Mouse (Mus musculus) stomach, embryonic 16.5 days (tissue): ENCODE measurements around the gene Mthfr. TPM values are rescaled to one million over a fixed set of nuclear protein-coding genes. Genes with fewer than 3 reads are reported as not detected.
A peak's percentile ranks its signal among the peaks of the same experiment; 100 is the strongest.

Source experiments
- ATAC-seq: fragments of 200-750 bp; cut with Nextera tagmentation; 2 replicates; pipeline ENCODE4 v1.8.0; 2017; ENCODE audit warnings: moderate number of reproducible peaks, moderate TSS enrichment; ENCODE audit not compliant: insufficient read depth, low FRiP score
- H3K27ac ChIP-seq: fragments of 300-500 bp; sonication (generic); 2 replicates; pipeline ENCODE4 v1.5.1; 2014; ENCODE audit warnings: low read length
- H3K27me3 ChIP-seq: fragments of 300-500 bp; sonication (generic); 2 replicates; pipeline ENCODE4 v1.6.1; 2014; ENCODE audit warnings: low read length, control low read depth, mixed read lengths; ENCODE audit not compliant: control insufficient read depth, insufficient read depth
- H3K36me3 ChIP-seq: fragments of 300-500 bp; sonication (generic); 2 replicates; pipeline ENCODE4 v1.6.1; 2014; ENCODE audit warnings: low read length; ENCODE audit not compliant: control insufficient read depth, insufficient read depth
- H3K4me1 ChIP-seq: fragments of 300-500 bp; sonication (generic); 2 replicates; pipeline ENCODE4 v1.6.1; 2014; ENCODE audit warnings: low read length, control low read depth, mixed read lengths; ENCODE audit not compliant: control insufficient read depth, insufficient read depth
- H3K4me2 ChIP-seq: fragments of 300-500 bp; sonication (generic); 2 replicates; pipeline ENCODE4 v1.6.1; 2014; ENCODE audit warnings: low read depth, low read length, mixed read lengths
- H3K4me3 ChIP-seq: fragments of 300-500 bp; sonication (generic); replicated peaks from 2 replicates; pipeline ENCODE4 v1.5.1; 2014; ENCODE audit warnings: mild to moderate bottlenecking, low read length
- H3K9ac ChIP-seq: fragments of 300-500 bp; sonication (generic); 2 replicates; pipeline ENCODE4 v1.6.1; 2014; ENCODE audit warnings: low read length
- H3K9me3 ChIP-seq: fragments of 300-500 bp; sonication (generic); replicated peaks from 2 replicates; pipeline ENCODE4 v1.6.1; 2016; ENCODE audit warnings: low read length, control low read depth; ENCODE audit not compliant: control insufficient read depth
- WGBS: fragments of 180-500 bp; shearing (Covaris S2); extraction: QIAGEN DNeasy Blood & Tissue Kit; methylation state at CpG from one replicate; pipeline ENCODE4 v1.1.7; 2014; 5-methylcytosine and 5-hydroxymethylcytosine counted together
- polyA plus RNA-seq: library from polyadenylated mRNA; unstranded; fragments of >200 nt; fragmentation: Nextera tagmentation; extraction: Ambion mirVana; gene quantifications from 2 replicates; pipeline ENCODE4 v1.2.1, GENCODE M21; 2015

The Mthfr gene
- polyA plus RNA-seq, 1 experiment from 2014 or later, result 26.7 TPM

- H3K9me3 ChIP-seq, result no peaks in the 10 kb centered on the region
- H3K4me1 ChIP-seq, result peaks cover 27% of the 10 kb centered on the region
- 70% methylated on average over 4 of the region's 4 CpGs for WGBS
- H3K4me3 ChIP-seq, result no peak overlapping the region
- no peaks in the 10 kb centered on the region for H3K27me3 ChIP-seq
- no peak for ATAC-seq
- no peak overlapping the region for H3K27ac ChIP-seq
- no peak overlapping the region for H3K4me2 ChIP-seq
- H3K36me3 ChIP-seq, result no peaks in the 10 kb centered on the region
- no peak overlapping the region for H3K9ac ChIP-seq
Observed at GRCm38 (mm10) chr4:148089166-148089565, 50.3 kb downstream of the Mthfr start.

- H3K36me3 ChIP-seq, result no peaks in the 10 kb centered on the region
- 92% methylated on average over 1 of the region's 1 CpGs for WGBS
- no peak overlapping the region for H3K4me3 ChIP-seq
- ATAC-seq, result no peak
- peaks cover 11% of the 10 kb centered on the region for H3K4me1 ChIP-seq
- no peak overlapping the region for H3K27ac ChIP-seq
- no peak overlapping the region for H3K4me2 ChIP-seq
- no peaks in the 10 kb centered on the region for H3K9me3 ChIP-seq
- no peaks in the 10 kb centered on the region for H3K27me3 ChIP-seq
- H3K9ac ChIP-seq, result no peak overlapping the region
Observed at GRCm38 (mm10) chr4:148091181-148091580, 52.3 kb downstream of the Mthfr start.

- WGBS, result 77% methylated on average over 11 of the region's 11 CpGs
- H3K4me3 ChIP-seq, result no peak overlapping the region
- no peak for ATAC-seq
- no peak overlapping the region for H3K9ac ChIP-seq
- H3K36me3 ChIP-seq, result no peaks in the 10 kb centered on the region
- H3K4me1 ChIP-seq, result peaks cover 4% of the 10 kb centered on the region
- no peaks in the 10 kb centered on the region for H3K27me3 ChIP-seq
- no peak overlapping the region for H3K27ac ChIP-seq
- H3K4me2 ChIP-seq, result no peak overlapping the region
- no peaks in the 10 kb centered on the region for H3K9me3 ChIP-seq
Observed at GRCm38 (mm10) chr4:148092551-148093271, 53.8 kb downstream of the Mthfr start.

- Histone ChIP-seq H3K4me2 (no peak overlapping the region), H3K4me3 (no peak overlapping the region), H3K4me1 (no peaks in the 10 kb centered on the region), H3K9me3 (no peaks in the 10 kb centered on the region), H3K27me3 (no peaks in the 10 kb centered on the region), H3K9ac (no peak overlapping the region), H3K36me3 (no peaks in the 10 kb centered on the region), H3K27ac (no peak overlapping the region)
- no peak for ATAC-seq
- WGBS, result 85% methylated on average over 5 of the region's 5 CpGs
Observed at GRCm38 (mm10) chr4:148094161-148094560, 55.3 kb downstream of the Mthfr start.

- Histone ChIP-seq H3K9ac (no peak overlapping the region), H3K36me3 (no peaks in the 10 kb centered on the region), H3K9me3 (no peaks in the 10 kb centered on the region), H3K4me1 (no peaks in the 10 kb centered on the region), H3K4me3 (no peak overlapping the region), H3K27ac (no peak overlapping the region), H3K27me3 (no peaks in the 10 kb centered on the region), H3K4me2 (no peak overlapping the region)
- WGBS, result 73% methylated on average over 4 of the region's 4 CpGs
- ATAC-seq, result no peak
Observed at GRCm38 (mm10) chr4:148095081-148095480, 56.2 kb downstream of the Mthfr start.

- no peak overlapping the region for H3K4me2 ChIP-seq
- H3K9ac ChIP-seq, result no peak overlapping the region
- no peaks in the 10 kb centered on the region for H3K36me3 ChIP-seq
- H3K4me1 ChIP-seq, result no peaks in the 10 kb centered on the region; the same call in 1 of the 2 replicates
- H3K27me3 ChIP-seq, result no peaks in the 10 kb centered on the region
- 93% methylated on average over 2 of the region's 2 CpGs for WGBS
- no peak overlapping the region for H3K4me3 ChIP-seq
- no peak overlapping the region for H3K27ac ChIP-seq
- ATAC-seq, result no peak
- no peaks in the 10 kb centered on the region for H3K9me3 ChIP-seq
Observed at GRCm38 (mm10) chr4:148097936-148098335, 59.1 kb downstream of the Mthfr start.

GRCm38 (mm10) chr4:148098666-148099065 is 59.8 kb downstream of the Mthfr start:
- H3K4me3 ChIP-seq, result no peak overlapping the region
- WGBS, result 63% methylated on average over 3 of the region's 3 CpGs

GRCm38 (mm10) chr4:148101801-148102527 is 63.1 kb downstream of the Mthfr start:
- ATAC-seq, result peak; percentile 43; the same call in 1 of the 2 replicates
- WGBS, result 18% methylated on average over 29 of the region's 29 CpGs
- Histone ChIP-seq H3K4me1 (no peaks in the 10 kb centered on the region; the same call in 1 of the 2 replicates), H3K4me3 (peak overlapping the region; percentile 22), H3K27me3 (no peaks in the 10 kb centered on the region), H3K36me3 (no peaks in the 10 kb centered on the region), H3K27ac (no peak overlapping the region), H3K9ac (peak overlapping the region; percentile 13; the same call in 1 of the 2 replicates), H3K9me3 (no peaks in the 10 kb centered on the region), H3K4me2 (peak overlapping the region; percentile 48)

More at GRCm38 (mm10) chr4:148098666-148099065, 59.8 kb downstream of the Mthfr start:
- Histone ChIP-seq H3K36me3 (no peaks in the 10 kb centered on the region), H3K9ac (no peak overlapping the region), H3K27me3 (no peaks in the 10 kb centered on the region), H3K4me1 (no peaks in the 10 kb centered on the region; the same call in 1 of the 2 replicates), H3K4me2 (no peak overlapping the region), H3K27ac (no peak overlapping the region), H3K9me3 (no peaks in the 10 kb centered on the region)
- no peak for ATAC-seq

- H3K27ac ChIP-seq, result no peak overlapping the region
- H3K27me3 ChIP-seq, result peaks cover 2% of the 10 kb centered on the region; the same call in 1 of the 2 replicates
- H3K9ac ChIP-seq, result no peak overlapping the region
- H3K4me2 ChIP-seq, result no peak overlapping the region
- H3K4me1 ChIP-seq, result peaks cover 4% of the 10 kb centered on the region; the same call in 1 of the 2 replicates
- H3K4me3 ChIP-seq, result no peak overlapping the region
- no peak for ATAC-seq
- 89% methylated on average over 3 of the region's 3 CpGs for WGBS
- H3K36me3 ChIP-seq, result no peaks in the 10 kb centered on the region
- no peaks in the 10 kb centered on the region for H3K9me3 ChIP-seq
Observed at GRCm38 (mm10) chr4:148104146-148104545, 65.3 kb downstream of the Mthfr start.
